Mouse (Mus musculus): ENCODE results near the gene Pxt1. TPM values are rescaled to one million over a fixed set of nuclear protein-coding genes. Genes with fewer than 3 reads are reported as not detected.

Pxt1 gene
- total RNA-seq, 2 experiments from 2014 or later = not detected

DNA sequence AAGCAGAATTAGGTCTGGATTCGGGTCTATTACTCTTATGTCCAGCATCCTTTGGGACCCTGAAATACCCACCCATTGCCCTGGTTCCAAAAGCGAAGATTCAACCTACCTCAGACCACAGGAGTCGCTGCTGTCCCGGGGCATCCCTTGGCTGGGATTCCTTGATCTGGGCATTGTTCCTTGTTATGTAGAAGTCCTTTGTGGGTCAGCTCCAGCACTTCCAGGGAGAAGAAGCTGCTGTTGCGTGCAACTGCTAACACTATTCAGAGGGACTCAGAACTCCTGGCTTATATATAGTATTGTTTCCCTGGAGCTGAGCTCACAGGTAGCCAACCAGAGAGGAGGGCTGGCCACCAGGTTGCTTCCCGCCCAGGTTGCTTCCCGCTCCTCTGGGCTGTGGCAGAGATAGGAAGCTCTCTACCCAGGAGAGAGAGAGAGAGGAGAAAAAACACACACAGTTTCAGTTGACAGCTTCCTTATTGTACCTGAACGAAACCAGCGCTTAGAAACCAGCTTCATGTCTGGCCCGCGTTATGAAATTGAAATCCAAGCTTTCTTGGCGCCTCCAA is 28.5 kb downstream of the Pxt1 start, which contains the start of gene 4930539E08Rik:
4930539E08Rik (minus strand) TSS at position 265 of the 569 bp plus-strand sequence.
- no peak for DNase-seq (ENCODE audit: low spot score)

DNA sequence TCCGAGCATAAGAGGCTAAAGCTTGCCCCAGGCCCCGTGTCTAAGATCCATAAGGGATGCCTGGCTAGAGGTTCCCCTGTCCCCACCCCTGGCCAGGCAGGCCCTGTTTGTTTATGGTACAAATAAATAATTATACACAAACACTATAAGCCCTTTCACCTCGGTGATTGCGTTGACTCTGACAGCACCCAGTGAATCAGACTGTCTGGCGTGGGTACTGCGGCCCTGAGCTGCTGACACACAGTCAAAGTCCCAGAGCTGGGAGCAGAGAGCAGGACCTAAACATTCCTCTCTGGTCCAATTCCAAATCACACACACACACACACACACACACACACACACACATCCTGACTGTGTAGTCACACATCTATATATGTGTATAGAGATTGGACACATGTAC is 29.7 kb downstream of the Pxt1 start:
- no peak for DNase-seq (ENCODE audit: low spot score)

DNA sequence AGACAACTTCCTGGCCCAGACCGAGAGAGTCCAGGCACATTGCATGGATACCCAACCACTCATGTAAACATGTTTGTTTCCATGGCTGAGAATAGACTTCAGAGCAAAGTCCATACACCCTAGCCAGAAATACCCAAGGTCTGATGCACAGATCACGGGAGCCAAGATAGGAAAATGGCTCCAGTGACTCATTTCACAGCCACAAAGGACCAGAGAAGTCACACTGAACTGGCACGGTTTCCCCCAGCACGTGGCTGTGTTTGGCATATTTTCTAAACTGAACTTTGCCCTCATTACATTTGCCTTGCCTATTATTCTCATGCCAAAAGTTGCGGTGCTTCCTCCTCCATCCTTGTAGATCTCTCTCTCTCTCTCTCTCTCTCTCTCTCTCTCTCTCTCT is 30.4 kb downstream of the Pxt1 start:
- no peak for DNase-seq (ENCODE audit: low spot score)

GRCm38 (mm10) chr17:28910139-28910538 is 33.5 kb downstream of the Pxt1 start:
- no peak for DNase-seq (ENCODE audit: low spot score)

GRCm38 (mm10) chr17:28909252-28909941 is 34.2 kb downstream of the Pxt1 start:
- peak; percentile 42 for DNase-seq (ENCODE audit: low spot score)

DNA sequence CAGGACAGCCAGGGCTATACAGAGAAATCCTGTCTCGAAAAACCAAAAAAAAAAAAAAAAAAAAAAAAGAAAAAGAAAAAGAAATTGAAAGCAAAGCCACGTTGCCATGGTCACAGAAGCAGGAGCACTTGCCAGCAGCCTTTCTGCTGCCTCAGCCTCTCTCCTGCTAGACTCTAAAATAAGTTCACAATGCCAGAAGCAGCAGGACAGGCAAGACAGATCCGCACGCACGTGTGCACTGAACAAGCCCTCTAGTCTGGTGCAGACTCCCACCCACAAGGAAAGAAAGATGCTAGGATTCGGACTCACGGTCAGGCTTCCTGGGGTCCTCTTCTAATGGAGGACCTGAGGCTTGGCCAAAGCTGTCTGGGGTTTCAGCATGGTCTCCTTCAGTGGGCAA is 35.7 kb downstream of the Pxt1 start:
- DNase-seq (ENCODE audit: low spot score) = no peak

GRCm38 (mm10) chr17:28905377-28905916 is 38.2 kb downstream of the Pxt1 start:
- DNase-seq (ENCODE audit: low spot score) = no peak

DNA sequence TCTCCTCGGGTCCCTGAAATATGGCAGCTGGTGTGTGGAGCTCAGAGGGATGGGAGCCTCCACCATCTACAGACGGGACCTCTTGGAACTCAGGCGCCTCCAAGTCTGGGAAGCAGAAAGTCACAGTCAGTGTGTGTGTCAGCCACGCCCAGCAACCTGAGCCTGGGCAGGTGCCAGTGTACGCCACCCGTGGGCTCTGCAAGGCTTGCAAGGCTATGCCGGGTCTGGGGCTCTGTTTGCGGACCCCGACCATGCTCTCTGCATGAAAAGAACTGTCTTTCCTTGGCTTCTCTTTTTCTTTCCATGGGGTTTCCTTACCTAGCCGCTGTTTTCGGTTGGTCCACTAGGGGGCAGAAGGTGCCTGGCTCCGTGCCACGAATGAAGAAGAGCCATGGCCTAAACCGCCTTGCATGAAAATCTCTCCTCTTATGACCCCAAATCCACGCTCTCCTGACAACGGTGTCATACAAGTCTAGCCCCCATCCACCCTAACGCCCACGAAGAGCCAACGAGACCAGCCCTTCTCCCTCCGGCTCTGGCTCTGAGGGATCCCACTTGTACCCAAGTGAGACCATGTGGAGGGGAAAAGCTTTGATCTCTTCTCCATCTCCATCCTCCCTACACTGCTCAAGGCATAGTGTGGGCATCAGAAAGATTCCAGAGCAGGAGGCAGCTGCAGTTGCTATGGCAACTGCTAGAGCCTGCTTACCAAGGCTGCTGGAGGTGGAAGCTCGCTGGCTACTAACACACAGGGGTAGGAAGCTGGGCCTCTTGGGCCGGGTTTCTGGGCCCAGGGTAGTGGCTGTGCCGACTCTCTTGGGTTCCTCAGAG is 38.9 kb downstream of the Pxt1 start:
- peak; percentile 68 for DNase-seq (ENCODE audit: low spot score)

DNA sequence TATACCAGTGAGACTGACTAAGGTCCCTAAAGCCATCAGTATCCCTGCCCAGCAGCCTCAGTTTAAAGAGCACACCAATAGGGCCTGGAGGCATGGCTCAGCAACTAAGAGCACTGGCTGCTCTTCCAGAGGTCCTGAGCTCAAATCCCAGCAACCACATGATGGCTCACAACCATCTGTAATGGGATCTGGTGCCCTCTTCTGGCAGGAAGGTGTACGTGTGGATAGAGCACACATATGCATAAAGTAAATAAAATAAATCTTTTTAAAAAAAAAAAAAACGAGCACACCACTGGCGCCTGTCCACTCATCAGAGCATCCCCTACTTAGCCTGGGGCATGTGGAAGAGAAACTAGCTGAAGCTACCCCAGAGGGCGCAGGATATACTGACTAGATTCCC is 42.1 kb downstream of the Pxt1 start:
- DNase-seq (ENCODE audit: low spot score) = no peak

DNA sequence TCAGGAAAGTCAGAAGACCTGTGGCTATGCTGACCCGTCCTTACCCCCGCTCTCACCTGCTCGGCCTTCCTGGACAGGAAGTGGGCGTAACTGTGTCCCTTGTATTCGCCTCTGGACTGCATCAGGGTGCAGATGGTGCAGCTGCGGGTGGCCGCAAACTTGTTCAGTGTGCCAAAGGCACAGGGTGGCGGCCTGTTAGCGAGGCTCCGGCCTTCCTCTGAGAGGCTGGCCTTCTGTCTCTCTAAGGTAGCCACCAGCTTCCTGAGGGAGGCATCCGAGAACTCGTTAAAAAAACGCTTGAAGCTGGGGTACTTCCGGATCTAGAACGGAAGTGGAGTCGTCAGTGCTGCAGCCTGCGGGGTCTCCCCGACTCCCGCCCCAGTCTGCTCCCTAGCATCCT is 44.2 kb downstream of the Pxt1 start:
- DNase-seq (ENCODE audit: low spot score) = no peak

DNA sequence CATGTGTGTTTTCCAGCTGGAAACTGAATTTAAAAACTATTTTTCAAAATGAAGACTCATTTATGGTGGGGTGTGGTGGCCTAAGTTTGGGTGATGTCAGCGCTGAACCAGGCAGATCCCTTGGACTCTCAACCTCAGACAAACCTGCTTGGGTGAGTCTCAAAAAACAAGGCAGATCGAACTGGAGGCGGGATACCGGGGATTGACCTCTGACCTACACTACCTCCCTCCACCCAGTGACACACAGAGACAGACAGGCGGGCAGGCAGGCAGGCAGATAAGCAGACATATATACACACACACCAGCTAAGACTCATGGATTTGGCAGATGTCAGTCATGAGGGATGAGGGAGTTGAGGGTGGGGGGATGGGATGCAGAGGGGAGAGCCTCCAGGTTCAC is 45.4 kb downstream of the Pxt1 start:
- DNase-seq (ENCODE audit: low spot score) = no peak

GRCm38 (mm10) chr17:28897817-28898216 is 45.8 kb downstream of the Pxt1 start:
- no peak for DNase-seq (ENCODE audit: low spot score)

DNA sequence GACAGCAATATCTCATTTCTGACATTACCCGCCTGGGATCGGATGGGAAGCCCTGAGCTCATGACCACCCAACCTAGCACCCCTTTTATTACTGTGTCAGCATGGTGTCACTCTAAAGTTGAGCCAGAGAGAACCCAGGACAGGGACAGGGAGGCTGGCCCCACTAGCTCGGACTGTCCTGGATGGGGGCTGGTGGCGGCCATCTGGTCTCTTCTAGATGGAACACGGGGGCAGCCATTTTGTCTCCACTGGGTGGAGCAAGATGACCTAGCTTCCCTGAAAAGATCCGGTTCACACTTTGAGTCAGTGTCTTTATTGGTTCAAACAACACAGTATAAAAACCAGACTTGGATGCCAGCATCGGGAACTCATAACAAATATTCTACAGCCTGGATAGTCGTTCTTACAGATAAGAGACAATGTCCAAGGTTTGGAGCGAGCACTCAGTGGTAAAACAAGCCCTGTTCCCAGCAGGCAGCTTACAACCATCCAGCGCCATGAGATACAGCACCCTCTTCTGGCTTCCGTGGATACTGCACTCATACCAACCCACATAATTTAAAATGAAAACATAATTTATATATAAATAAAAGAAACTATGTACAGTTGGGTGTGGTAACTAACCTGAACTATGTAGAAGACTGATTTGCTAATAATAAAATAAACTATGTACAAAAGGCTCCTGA is 47.4 kb downstream of the Pxt1 start:
- DNase-seq (ENCODE audit: low spot score) = no peak

DNA sequence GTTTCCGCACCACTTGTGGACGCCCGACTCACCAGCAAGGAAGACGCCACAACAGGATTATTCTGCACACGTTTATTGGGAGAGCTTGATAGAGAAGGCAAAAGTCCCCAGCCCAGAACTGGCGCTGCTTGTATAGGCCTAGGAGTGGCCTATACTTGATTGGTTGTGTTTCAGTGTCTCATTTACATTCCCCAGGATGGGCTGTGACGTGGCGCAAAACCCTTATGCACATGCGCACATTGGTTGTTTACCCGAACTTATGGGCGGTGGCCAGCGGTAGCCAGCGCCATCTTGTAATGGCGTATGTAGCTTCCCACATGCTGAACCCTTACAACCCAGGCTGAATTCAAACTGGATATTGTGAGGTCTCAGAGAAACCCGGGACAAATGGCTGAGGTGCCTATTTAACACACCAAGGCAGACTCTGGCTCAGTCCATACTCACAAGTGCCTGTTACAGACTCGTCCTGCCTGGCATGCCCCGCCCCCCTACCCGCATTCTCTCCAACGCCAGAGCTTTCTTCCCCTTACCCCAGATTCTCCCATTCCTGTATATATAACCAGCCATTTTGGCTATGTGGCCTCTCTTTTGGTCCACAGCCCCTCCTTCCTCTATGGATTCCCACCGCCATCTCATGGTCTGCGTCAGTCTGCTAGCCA is 48.3 kb downstream of the Pxt1 start:
- no peak for DNase-seq (ENCODE audit: low spot score)

- DNase-seq (ENCODE audit: low spot score) = no peak
These were observed 49.4 kb downstream of the Pxt1 start for GRCm38 (mm10) chr17:28894050-28894767.

DNA sequence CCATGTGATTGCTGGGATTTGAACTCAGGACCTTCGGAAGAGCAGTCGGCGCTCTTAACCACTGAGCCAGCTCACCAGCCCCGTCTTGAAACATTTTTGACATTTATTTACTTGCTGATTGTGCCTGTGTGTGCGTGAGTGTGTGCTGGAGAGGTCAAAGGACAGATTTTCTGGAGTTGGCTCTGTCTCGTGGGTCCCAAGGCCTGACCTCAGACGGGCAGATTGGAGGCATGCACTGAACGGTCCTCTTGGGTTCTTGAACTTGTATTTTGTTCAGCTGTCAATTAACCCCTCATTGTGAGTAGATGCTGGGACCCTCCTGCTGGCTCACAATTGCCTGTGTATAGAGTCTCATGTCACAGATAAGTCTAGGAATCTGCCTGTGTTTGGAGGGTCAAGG is 57.4 kb downstream of the Pxt1 start:
- DNase-seq (ENCODE audit: low spot score) = no peak

DNA sequence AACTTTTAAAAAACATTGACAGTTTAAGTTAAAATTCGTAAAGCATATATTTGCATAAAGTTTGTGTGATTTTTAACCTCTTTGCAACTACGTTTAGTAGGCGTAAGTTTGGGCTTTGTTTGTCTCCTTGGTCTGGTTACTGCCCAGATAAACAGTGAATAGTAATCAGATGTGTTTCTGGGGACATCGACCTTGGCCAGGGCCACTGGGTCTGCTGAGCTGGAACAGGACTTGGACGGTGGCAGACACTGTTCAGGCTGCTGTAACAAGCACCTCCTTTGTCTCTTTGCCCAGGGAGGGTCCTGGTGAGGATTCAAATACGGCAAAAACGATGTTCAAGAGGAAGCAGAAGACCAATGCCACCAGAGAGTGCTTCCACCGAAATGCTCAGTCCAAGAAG is 58.4 kb downstream of the Pxt1 start:
- DNase-seq (ENCODE audit: low spot score) = no peak

Measured in gastrocnemius, adult 18-20 months (tissue).